Mouse (Mus musculus): Measurements from ENCODE around the gene Ctcfl.

DNA sequence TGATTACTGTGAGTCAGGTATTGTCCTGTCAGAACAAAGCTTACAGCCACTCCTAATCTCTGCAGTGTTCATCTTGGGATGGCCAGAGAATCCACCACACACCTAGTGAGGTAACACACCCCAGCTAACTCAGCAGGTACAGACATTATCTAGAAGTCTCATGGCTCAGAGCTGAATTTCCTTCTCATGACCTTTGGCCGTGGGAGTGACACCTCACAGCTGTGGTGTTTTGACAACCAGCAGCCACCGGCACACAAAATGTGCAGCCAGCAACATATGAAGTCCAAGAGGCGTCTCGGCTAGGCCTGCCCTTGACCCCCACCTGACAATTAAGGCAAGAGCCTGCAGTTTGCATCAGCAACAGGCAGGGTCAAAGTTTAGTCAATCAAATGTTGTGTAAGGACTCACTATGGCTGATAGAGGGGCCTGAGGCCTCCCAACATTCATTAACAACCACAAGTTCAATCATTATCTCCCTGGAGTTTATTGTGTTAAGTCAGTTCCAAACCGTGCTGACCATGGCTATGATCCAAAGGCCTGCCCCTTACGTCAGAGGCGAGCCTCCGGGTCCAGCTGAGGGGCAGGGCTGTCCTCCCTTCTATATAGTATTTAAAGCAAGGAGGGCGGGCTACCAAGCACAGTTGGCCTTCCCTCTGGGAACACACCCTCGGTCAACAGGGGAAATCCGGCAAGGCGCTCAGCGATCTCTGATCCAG lies 33.3 kb upstream of the Ctcfl start, which contains the start of gene Pck1:
- TF ChIP-seq POLR2A (IDR thresholded peaks at IDR 0.05; ENCODE audit: control insufficient read depth, extremely low read depth, insufficient read depth, low read length, poor library complexity) (no peak), CTCF (IDR thresholded peaks at IDR 0.05; ENCODE audit: borderline replicate concordance, control insufficient read depth, extremely low read depth, insufficient read depth, low read length, poor library complexity) (no peak)

Data from thymus, adult 2 months (tissue).